8 mouse cellular contexts compared by ENCODE assay signal in genomic region chr5:135023344-135024173, GRCm38 (mm10). TPM values are rescaled to one million over a fixed set of nuclear protein-coding genes. Genes with fewer than 3 reads are reported as not detected.
A peak's percentile ranks its signal among the peaks of the same experiment; 100 is the strongest.
DNase-seq lines count a peak whose midpoint lies in the region; ATAC-seq and TF ChIP-seq lines count a peak whose summit lies in the region.

Gene Stx1a (plus strand): TSS chr5:135023482.

- TF ChIP-seq CTCF in spleen, adult 2 months (IDR thresholded peaks at IDR 0.05; ENCODE audit: extremely low read depth, insufficient read depth, insufficient read length, insufficient replicate concordance) = no peak

- DNase-seq in embryo, embryonic 11.5 days (ENCODE audit: low read depth, low spot score) = peak; percentile 89
- peak; percentile 99 for DNase-seq in heart, adult 11 months
- DNase-seq in kidney, adult 11 months = peak; percentile 80
- peak in 1 of 2 experiments; percentile 72 for DNase-seq in spleen, adult 2 months (ENCODE audit: low read depth in 1 of 2, low spot score in 2 of 2)

- no peak within 1 kb of the TSS for H3K27ac ChIP-seq in limb, embryonic 12.5 days
- peak within 1 kb of the TSS; percentile 9; the same call in 1 of the 2 replicates for H3K27ac ChIP-seq in midbrain, embryonic 13.5 days
- no peak within 1 kb of the TSS for H3K27ac ChIP-seq in spleen, adult 2 months (ENCODE audit: insufficient read depth, low read length)

- no peaks in the 10 kb centered on the region for H3K9me3 ChIP-seq in erythroblast, embryonic 14.5 days (ENCODE audit: control insufficient read depth, low read length)
- H3K9me3 ChIP-seq in limb, embryonic 12.5 days = no peaks in the 10 kb centered on the region
- no peaks in the 10 kb centered on the region for H3K9me3 ChIP-seq in midbrain, embryonic 13.5 days

- no peaks in the 10 kb centered on the region for H3K36me3 ChIP-seq in erythroblast, embryonic 14.5 days (ENCODE audit: control insufficient read depth)
- H3K36me3 ChIP-seq in limb, embryonic 12.5 days = no peaks in the 10 kb centered on the region
- no peaks in the 10 kb centered on the region for H3K36me3 ChIP-seq in midbrain, embryonic 13.5 days
- no peaks in the 10 kb centered on the region for H3K36me3 ChIP-seq in spleen, adult 2 months (ENCODE audit: control insufficient read depth, insufficient read depth, low read length)

- peak within 1 kb of the TSS; percentile 56 for H3K4me3 ChIP-seq in erythroblast, embryonic 14.5 days (replicated peaks)
- H3K4me3 ChIP-seq in limb, embryonic 12.5 days (replicated peaks) = peak within 1 kb of the TSS; percentile 75
- peak within 1 kb of the TSS; percentile 70 for H3K4me3 ChIP-seq in midbrain, embryonic 13.5 days (replicated peaks)
- H3K4me3 ChIP-seq in spleen, adult 2 months (ENCODE audit: extremely low read depth, insufficient read depth, insufficient read length) = peak within 1 kb of the TSS; percentile 59

- no peak for TF ChIP-seq POLR2A in spleen, adult 2 months (IDR thresholded peaks at IDR 0.05; ENCODE audit: low read depth, low read length)

- peaks cover 37% of the 10 kb centered on the region for H3K27me3 ChIP-seq in erythroblast, embryonic 14.5 days (ENCODE audit: control insufficient read depth)
- H3K27me3 ChIP-seq in limb, embryonic 12.5 days = no peaks in the 10 kb centered on the region
- 0 out of 2 replicates have a peak, but pooled peaks cover 2% of the 10 kb centered on the region for H3K27me3 ChIP-seq in midbrain, embryonic 13.5 days
- peaks cover 2% of the 10 kb centered on the region; the same call in 1 of the 2 replicates for H3K27me3 ChIP-seq in spleen, adult 2 months (ENCODE audit: control insufficient read depth, insufficient read depth, low read length)

- H3K9ac ChIP-seq in limb, embryonic 12.5 days (replicated peaks) = peak within 1 kb of the TSS; percentile 78
- peak within 1 kb of the TSS; percentile 80 for H3K9ac ChIP-seq in midbrain, embryonic 13.5 days (replicated peaks)

- ATAC-seq in erythroblast, adult 5-6 weeks (replicated peaks; ENCODE audit: low FRiP score, poor library complexity, severe bottlenecking) = no peak
- peak; percentile 90 for ATAC-seq in limb, embryonic 12.5 days (ENCODE audit: insufficient number of reproducible peaks, insufficient read depth, low FRiP score, low TSS enrichment, low read depth)
- ATAC-seq in midbrain, embryonic 13.5 days = peak; percentile 93

- peak within 1 kb of the TSS; percentile 94 for H3K4me2 ChIP-seq in limb, embryonic 12.5 days
- peak within 1 kb of the TSS; percentile 92 for H3K4me2 ChIP-seq in midbrain, embryonic 13.5 days (replicated peaks)

- peaks cover 27% of the 10 kb centered on the region for H3K4me1 ChIP-seq in erythroblast, embryonic 14.5 days (ENCODE audit: control insufficient read depth)
- peaks cover 27% of the 10 kb centered on the region for H3K4me1 ChIP-seq in limb, embryonic 12.5 days (replicated peaks)
- H3K4me1 ChIP-seq in midbrain, embryonic 13.5 days (replicated peaks) = peaks cover 27% of the 10 kb centered on the region
- peaks cover 11% of the 10 kb centered on the region; the same call in 1 of the 2 replicates for H3K4me1 ChIP-seq in spleen, adult 2 months (ENCODE audit: control insufficient read depth, insufficient read depth, insufficient read length)

- WGBS in limb, embryonic 12.5 days = under 1% methylated on average over 61 of the region's 61 CpGs
- under 1% methylated on average over 61 of the region's 61 CpGs for WGBS in midbrain, embryonic 13.5 days
- 1% methylated on average over 55 of the region's 61 CpGs for WGBS in spleen, adult 2 months

RNA-seq across cellular contexts. Expression of gene Stx1a, which starts in this region (rescaled TPM):
- polyA plus RNA-seq in erythroblast, embryonic 14.5 days (2012) = 0.05 and 0.07 TPM in 2 replicates
- not detected in 2 replicates for total RNA-seq in erythroblast, adult 5-6 weeks (2015; ENCODE audit: low replicate concordance)
- total RNA-seq in erythroblast, adult 5-6 weeks (2017; ENCODE audit: low replicate concordance) = not detected in 2 replicates
- polyA plus RNA-seq in limb, embryonic 12.5 days (2016; fragmentation: Nextera tagmentation; extraction: Ambion mirVana) = 9.7 and 10.8 TPM in 2 replicates
- 63.4 and 69.7 TPM in 2 replicates for polyA plus RNA-seq in midbrain, embryonic 13.5 days (2015; fragmentation: Nextera tagmentation; extraction: Ambion mirVana)
- polyA plus RNA-seq in spleen, adult 2 months (2012; rRNA removed) = 8.5 and 9.0 TPM in 2 replicates
